Mouse (Mus musculus): ENCODE measurements around the gene Gm16434.
"Not testable (repeated sequence)": the region's sequence is repeated elsewhere in the genome, so short reads cannot be mapped to it uniquely, and the experiment has no call there.

DNA sequence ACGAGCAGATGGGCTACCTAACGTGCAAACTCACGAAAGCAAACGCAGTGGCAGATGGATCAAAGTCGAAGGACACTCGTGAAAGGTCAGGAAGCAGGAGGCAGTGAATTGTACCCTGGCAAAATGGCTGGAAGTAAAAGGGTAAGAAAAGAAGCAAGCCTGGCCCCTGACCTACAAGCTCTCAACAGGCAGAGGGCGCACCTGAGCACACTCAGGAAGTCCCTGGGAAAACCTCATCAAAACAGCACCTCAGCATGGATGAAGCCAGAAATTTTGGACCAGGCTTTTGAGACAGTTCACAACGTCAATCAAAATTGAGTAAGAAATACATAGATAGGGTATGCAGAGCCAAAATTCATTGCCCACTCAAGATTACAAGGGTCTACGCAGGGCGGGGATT is 49.2 kb upstream of the Gm16434 start:
- TF ChIP-seq CTCF (IDR thresholded peaks at IDR 0.05; ENCODE audit: extremely low read depth, insufficient read depth, insufficient read length, insufficient replicate concordance); POLR2A (IDR thresholded peaks at IDR 0.05; ENCODE audit: low read depth, low read length): not testable (repeated sequence)

Measured in spleen, adult 2 months (tissue).